Mouse (Mus musculus): ENCODE measurements around the gene Il17rd.

The Il17rd gene

DNA sequence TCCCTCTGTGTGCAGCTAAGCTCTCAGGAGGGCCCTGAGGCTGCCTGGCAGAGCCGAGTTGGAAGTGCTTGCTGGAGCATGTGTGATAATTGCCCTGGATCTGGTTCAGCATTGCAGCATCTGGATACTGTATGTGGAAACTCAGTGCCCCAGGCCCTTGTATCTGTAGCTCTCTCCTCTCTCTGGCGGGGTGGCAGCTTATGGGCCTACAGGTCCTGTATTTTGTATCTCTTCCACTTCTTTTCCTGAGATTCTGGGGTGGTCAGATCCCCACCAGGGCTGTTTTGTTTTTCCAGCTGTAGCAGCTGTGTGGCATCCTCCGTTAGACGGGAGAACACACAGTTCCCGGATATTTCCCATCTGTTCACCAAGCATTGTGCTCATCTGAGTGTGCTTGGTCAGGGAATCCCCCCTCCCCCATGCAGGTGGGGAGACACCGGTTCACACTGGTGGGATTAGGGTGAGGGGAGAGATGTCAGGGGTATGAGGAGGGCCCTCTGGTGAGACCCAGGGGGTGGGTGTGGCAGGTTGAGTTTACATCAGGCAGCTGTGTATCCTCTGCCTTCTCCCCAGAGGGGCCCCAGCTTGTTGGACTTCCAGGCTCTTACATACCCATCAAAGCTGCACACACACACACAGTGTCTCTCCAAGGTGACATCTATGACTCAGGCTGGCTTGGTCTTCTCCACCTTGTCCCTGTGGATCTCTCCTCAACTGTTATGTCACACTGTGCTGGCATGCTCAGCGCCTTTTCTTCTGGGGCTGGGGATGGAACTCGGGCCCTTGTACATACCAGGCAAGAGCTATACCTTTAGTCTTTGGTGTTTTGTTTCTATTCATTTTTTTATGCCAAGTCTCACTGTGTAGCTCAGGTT, 106.7 kb downstream of the Il17rd start:
- DNase-seq (ENCODE audit: low spot score in 2 of 2) = no peak

DNA sequence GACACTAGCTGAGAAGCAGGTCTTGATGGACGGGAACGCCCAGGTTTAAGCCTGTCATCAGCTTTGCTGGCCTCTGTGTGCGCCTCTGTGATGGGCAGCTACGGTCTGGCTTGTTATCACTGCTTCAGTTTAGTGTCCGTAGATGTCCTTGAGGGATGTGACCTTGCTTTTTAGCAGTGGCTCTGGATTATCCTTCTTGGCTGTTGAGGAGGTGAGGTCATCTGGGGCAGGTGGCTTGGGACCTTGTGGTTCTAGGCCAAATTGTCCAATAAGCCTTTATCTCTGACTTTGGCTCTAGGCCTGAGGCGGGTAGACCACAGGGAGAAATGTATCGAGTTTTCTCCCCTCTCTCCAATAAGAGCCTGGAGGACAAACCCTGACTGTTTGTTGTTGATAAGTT, 109.0 kb downstream of the Il17rd start:
- no peak for DNase-seq (ENCODE audit: low spot score in 2 of 2)

DNA sequence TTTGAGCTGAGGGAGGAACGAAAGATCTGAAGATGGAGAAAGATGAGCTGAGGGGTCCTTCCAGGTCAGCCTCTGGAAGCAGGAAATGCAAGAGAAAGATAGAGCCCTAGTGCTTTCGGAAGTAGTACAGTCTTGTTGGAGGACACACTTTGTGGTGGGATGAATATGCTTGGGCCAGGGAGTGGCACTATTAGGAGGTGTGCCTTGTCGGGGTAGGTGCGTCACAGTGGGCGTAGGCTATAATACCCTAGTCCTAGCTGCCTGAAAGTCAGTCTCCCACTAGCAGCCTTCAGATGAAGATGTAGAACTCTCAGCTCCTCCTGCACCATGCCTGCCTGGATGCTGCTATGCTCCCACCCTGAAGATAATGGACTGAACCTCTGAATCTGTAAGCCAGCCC, 110.7 kb downstream of the Il17rd start:
- DNase-seq (ENCODE audit: low spot score in 2 of 2) = no peak

DNA sequence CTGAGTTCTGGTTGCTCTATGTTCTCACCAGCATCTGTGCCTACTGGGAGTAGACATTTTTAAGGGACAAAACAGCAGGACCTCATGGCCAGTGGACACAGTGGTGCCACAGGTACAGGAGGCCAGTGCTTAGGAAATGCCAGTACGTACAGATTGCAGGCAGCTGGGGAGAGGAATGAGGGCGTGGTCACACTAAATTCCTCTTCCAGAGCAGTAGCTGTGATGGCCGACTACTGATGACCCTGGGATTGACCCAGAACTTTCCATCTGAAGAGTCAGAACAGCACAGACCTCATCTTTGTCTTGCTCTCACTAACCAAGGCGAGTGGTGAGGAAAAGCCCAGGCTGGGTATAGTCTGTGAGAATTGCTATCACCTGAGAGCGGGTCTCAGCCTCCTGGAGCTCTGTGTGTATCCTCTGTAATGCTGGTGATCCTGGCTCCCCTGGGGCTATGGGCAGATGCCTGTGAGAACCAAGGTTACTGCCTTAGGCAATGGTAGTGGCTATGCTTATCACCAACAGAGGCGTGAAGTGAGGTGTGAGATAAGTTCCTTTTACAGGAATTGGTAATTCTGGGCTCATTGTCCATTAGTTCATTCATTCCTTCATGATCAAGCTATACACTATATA, 111.4 kb downstream of the Il17rd start:
- DNase-seq (ENCODE audit: low spot score in 2 of 2) = no peak

DNA sequence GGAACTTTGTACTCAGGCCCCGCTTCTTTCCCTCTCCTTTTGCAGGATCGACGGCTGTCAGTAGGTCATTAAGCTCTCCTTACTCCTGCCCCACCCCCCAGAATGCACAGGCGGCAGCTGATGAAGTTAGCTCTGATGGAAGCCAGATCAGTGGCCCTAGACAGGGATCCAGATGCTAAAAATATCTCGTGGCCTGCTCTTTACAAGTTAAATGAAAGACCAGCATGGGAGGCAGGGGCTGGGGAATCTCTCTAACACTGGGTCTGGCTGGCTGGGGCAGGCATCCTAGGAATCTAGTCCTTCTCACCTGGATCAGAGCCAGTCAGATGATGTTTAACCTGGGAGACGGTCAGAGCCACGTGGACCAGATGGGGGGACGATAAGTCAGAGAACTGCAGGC, 112.7 kb downstream of the Il17rd start:
- DNase-seq (ENCODE audit: low spot score in 2 of 2) = no peak

DNA sequence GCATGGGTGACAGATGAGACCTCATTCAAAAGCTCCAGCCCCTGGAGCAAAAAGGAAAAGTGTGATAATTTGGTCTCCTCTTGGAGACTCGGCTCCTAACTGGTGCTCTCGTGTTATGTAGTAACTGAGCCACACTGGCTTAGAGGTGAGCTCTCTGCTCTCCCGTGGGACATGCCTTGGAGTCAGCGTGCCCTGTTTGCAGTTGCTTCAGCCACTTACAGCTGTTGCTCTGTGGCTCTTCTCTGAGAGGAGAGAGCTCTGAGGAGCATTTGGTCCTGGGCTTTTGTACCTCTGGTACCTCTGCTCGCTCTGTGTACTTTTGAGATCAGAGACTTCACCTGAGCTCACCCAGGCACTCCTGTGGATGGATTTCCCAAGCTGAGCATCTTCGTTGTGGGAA, 116.3 kb downstream of the Il17rd start:
- no peak for DNase-seq (ENCODE audit: low spot score in 2 of 2)

DNA sequence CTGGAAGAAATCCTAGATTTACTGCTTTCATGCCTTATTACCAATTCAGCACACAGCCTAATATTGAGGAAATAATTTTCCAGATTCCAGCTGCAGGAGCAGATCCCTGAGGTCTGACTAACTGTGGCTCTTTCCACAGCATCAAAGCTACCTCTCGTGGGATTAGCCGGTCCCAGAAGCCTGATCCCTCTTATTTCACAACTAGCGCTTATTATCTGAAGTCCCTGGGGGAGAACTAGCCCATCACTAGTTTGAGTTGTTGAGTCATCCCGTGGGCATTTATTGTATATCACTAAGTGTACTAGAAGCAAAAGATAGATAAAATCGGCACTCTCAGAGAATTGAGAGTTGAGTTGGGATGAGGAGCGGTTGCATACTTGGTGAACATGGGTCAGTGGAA, 117.3 kb downstream of the Il17rd start:
- no peak for DNase-seq (ENCODE audit: low spot score in 2 of 2)
